Comparison of ENCODE assay signal across 15 mouse cellular contexts in genomic region chr19:10367802-10368201, GRCm38 (mm10). TPM values are rescaled to one million over a fixed set of nuclear protein-coding genes. Genes with fewer than 3 reads are reported as not detected.
DNase-seq lines count a peak whose midpoint lies in the region.
"Had no signal": no experiment of that assay in that cellular context is flagged by ENCODE, and none has a peak within 500 bp of the region (broad histone marks: within the 10 kb centered on the region; RNA-seq: fewer than 3 reads in every experiment).

No protein-coding gene starts in this region.

- peak; percentile 21 to 45 for DNase-seq in adrenal gland, postnatal 36 days
- no peak for DNase-seq in adrenal gland, adult 2 months
- DNase-seq in frontal cortex, postnatal 14 days (ENCODE audit: low spot score in 2 of 2) = peak; percentile 65 to 71
- peak; percentile 78 for DNase-seq in left cerebral cortex, adult 18-20 months (ENCODE audit: low spot score in 2 of 2)
- peak; percentile 83 for DNase-seq in right cerebral cortex, postnatal 14 days
- DNase-seq in kidney, postnatal 14 days = no peak
- no peak for DNase-seq in kidney, postnatal 36 days
- no peak for DNase-seq in natural killer cell, adult 2 months (ENCODE audit: low spot score in 2 of 2)
- DNase-seq: adrenal gland, postnatal 25 days; heart, adult 11 months; kidney, adult 11 months; lung, adult 2 months; lung, postnatal 4 days; thymus, postnatal 25 days had no signal

RNA-seq across cellular contexts. Expression of gene Syt7, which starts 21.1 kb away (rescaled TPM):
- total RNA-seq in adrenal gland, postnatal 36 days (2021) = 10 to 100 TPM; 17.7 to 29.8 TPM
- total RNA-seq in adrenal gland, adult 2 months (2021) = 10 to 100 TPM; 27.2 to 38.3 TPM
- 12.2 and 13.5 TPM in 2 replicates for polyA plus RNA-seq in adrenal gland, adult 2 months (2012; rRNA removed)
- total RNA-seq in left cerebral cortex, adult 18-20 months (2021) = 100 to 1,000 TPM; 267 to 301 TPM
- total RNA-seq: CH12.LX had no signal

Comparison
In these comparisons a context has a peak if more than half of its experiments do, and no peak if none do; other contexts are left out.
1. DNase-seq: peak in adrenal gland, postnatal 36 days (2 of 2), frontal cortex, postnatal 14 days (2 of 2), left cerebral cortex, adult 18-20 months (2 of 2) and right cerebral cortex, postnatal 14 days (single experiment); none in adrenal gland, adult 2 months (single experiment), kidney, postnatal 14 days (single experiment), kidney, postnatal 36 days (0 of 2) and natural killer cell, adult 2 months (0 of 2).
2. RNA of gene Syt7, which starts 21.1 kb away (total RNA-seq): 267 to 301 TPM in left cerebral cortex, adult 18-20 months; 27.2 to 38.3 TPM in adrenal gland, adult 2 months and 17.7 to 29.8 TPM in adrenal gland, postnatal 36 days; every median in the first group is over 4 times any median in the second.